Mouse (Mus musculus) bone marrow macrophage, adult 2 months (primary cell): ENCODE results near the gene Fam169a.

Experiments
- CTCF ChIP-seq: IDR thresholded peaks from 2 replicates; pipeline ENCODE4 v1.5.1; 2012; ENCODE audit warnings: low read depth, mild to moderate bottlenecking, low read length, moderate library complexity
- POLR2A ChIP-seq: IDR thresholded peaks from 2 replicates; pipeline ENCODE4 v1.6.1; 2012; ENCODE audit warnings: mild to moderate bottlenecking, low read depth, low read length, borderline replicate concordance

- TF ChIP-seq CTCF, result no peak
- no peak for TF ChIP-seq POLR2A
Observed at GRCm38 (mm10) chr13:97175520-97176264, 108.6 kb downstream of the Fam169a start.
